Mouse (Mus musculus) left cerebral cortex, postnatal 10 days (tissue): Measurements from ENCODE around the gene Pnmal1. TPM values are rescaled to one million over a fixed set of nuclear protein-coding genes. Genes with fewer than 3 reads are reported as not detected.
"Not testable (repeated sequence)": the region's sequence is repeated elsewhere in the genome, so short reads cannot be mapped to it uniquely, and the experiment has no call there.

Source experiments
- DNase-seq, 2 experiments: peaks; one replicate each; pipeline ENCODE4 v3.0.0; 2021 to 2022; ENCODE audit warnings: low spot score in 2 of 2, mixed read lengths in 1 of 2; ENCODE audit errors: extremely low spot score in 1 of 2
- intact Hi-C: fragments of 180-260 bp; cut with DNase I; formaldehyde crosslinking; loops from one replicate; pipeline ENCODE4 v1.15.1; 2025
- total RNA-seq, 2 experiments: library from RNA; stranded (reverse); gene quantifications; 2 replicates each; pipeline ENCODE4 v1.2.3; 2021

The Pnmal1 gene
- total RNA-seq, 2 experiments from 2014 or later: 68.6 to 68.8 TPM

DNA sequence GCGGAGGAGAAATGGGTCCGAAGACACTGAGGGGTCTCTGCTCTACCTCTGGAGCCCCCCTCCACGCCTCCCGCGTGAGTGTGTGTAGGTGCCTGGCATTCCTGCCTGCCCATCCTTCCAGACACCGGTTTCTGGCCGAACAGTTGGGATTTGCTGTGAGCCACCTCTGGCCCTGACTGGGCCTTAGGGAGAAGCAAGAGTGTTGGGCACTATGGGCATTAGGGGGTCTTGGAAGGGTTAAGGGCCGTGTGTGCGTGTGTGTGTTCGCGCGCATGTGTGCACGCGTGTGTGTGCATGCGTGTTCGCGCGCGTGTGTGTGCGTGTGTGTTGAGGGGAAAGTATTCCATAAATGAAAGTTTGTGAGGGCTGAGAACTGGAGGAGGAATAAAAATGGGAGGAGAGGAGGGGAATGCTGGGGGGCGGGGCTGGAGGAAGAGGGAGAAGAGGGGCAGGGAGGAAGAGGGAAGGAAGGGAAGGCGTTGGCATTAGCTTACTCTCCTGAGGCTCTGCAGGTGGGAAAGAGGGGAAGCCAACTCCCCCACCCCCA is 12.1 kb upstream of the Pnmal1 start:
- intact Hi-C loops: no loop called here
- peak in 1 of 2 experiments; percentile 67 for DNase-seq

GRCm38 (mm10) chr7:16947959-16948361 is 11.5 kb upstream of the Pnmal1 start:
- intact Hi-C loops: no loop called here
- DNase-seq: peak in 1 of 2 experiments; percentile 73

DNA sequence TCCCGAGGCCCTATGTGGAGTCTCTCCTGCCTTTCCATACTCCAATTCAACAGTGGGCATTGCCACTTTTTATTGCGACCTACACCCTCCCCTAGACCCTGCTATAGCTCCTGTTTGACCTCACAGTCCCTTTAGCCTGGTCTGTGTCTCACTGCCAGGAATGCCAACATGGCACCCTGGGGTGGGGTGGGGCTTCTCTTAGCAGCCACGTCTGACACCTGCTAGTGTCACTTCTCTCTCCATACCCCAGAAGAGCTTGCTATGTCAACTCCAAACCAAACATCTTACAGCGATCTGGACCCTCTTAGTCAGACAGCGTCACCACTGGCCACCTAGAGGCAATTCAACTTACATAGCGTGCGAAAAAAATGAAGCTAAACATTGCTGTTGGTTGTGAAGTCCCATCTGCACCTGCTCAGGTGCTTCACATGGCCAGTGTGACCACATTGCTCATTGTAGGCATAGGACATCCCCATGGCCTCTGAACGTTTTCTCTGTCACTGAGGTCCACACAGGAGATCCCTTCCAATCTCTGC is 10.5 kb upstream of the Pnmal1 start:
- no peak for DNase-seq
- intact Hi-C loops: no loop called here

DNA sequence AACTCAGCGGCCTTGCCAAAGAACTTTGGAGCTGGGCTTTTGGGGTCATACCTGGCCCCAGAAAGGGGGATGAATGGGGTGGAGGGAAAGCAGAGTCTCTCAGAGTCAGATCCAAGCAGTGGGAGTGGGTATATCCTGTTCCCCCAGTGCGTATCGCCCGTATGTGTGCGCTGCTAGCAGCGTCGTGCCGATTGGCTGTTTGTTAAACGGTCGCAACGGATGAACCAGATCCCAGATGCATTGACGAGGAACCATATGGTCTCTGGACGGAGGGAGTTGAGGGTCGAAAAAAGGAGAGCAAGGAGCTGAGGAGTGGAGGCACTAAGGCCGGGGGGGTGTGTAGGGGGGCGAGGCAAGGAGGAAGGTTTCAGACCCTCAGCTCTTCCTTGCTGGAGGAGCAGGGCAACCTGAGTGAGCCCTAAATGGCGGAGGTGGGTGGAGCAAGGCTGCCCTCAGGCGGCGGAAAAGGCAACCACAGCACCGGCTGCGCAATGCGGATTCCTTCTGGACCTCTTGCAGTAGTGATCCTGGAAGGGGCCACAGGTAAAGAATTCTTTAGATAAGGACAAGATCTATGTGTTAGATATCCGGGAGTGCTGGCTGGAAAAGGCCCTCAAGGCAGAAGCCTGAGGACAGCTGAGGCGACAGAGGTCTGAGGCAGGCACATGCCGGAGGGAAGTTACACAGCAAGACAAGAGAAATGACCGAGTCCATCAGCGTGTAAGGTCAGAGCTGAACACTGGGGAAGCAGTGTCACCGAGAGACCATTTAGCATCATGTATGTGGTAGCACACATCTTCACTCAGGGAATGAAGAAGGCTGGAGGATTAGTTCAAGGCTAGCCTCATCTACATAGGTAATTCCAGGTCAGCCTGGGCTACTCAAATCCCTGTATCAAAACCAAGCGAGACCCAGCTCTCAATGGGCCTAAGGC is 9.3 kb upstream of the Pnmal1 start:
- peak; percentile 81 to 83 for DNase-seq
- intact Hi-C loops: loop anchor here (1.0 to 5.0 kb wide), 3 partner anchors 18 to 112 kb away; partner anchors contain the start of gene Hif3a

DNA sequence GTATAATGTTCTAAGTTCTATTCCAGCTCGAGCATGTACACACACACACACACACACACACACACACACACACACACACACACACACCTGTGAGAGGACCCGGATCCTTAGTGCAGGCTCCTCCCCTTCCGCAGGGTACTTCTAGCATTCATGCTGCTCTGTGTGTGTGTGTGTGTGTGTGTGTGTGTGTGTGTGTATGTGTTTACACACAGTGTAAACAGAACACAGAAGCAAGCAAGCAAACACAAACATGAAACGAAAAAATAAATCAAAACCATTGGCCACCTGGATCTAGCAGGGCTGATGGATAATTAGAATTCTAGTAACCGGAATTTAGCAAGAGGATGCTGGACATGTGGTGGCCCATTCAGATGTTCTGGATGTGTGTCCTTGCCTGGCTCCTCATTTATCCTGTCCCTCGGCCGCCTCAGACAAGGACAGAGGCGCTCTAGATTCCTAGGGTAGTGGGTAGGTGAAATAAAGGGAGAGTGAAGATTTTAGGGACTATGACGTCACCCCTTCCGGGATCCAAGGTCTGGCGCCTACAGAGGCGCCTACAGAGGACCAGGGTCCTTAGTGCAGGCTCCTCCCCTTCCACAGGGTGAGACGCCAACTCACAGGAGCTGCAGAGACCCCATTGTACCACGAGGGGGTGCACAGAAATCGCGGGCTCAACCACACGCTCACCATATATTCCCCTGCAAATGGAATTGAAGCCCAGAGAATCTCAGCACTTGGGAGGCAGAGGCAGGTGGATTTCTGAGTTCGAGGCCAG is 8.4 kb upstream of the Pnmal1 start:
- intact Hi-C loops: loop anchor here (1.0 to 5.0 kb wide), 3 partner anchors 19 to 111 kb away; partner anchors contain the start of gene Hif3a
- DNase-seq: peak; percentile 79 to 86

DNA sequence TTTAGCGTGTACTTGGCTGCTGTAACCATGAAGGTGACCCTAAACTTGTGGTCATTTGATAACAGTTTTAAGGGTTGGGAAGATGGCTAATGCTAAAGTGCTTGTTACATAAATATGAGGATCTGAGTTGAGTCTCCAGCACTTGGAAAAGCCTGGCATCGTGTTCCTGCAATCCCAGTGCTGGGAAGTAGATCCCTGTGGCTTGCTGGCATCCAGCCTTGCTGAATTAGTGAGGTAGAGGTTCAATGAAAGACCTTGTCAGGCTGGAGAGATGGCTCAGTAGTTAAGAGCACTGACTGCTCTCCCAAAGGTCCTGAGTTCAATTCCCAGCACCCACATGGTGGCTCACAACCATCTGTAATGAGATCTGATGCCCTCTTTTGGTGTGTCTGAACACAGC is 5.7 kb upstream of the Pnmal1 start:
- intact Hi-C loops: loop anchor here (5.0 kb wide), 1 partner anchor 109 kb away; the partner anchor contains the start of gene Hif3a
- not testable (repeated sequence) for DNase-seq

- intact Hi-C loops: no loop called here
- peak in 1 of 2 experiments; percentile 17 for DNase-seq
Measured at GRCm38 (mm10) chr7:16955712-16956111, 3.8 kb upstream of the Pnmal1 start.

GRCm38 (mm10) chr7:16956410-16957265 is 2.8 kb upstream of the Pnmal1 start:
- DNase-seq: peak; percentile 34 to 83
- intact Hi-C loops: no loop called here

GRCm38 (mm10) chr7:16961678-16962077 is 2.2 kb downstream of the Pnmal1 start:
- intact Hi-C loops: no loop called here
- DNase-seq: no peak

DNA sequence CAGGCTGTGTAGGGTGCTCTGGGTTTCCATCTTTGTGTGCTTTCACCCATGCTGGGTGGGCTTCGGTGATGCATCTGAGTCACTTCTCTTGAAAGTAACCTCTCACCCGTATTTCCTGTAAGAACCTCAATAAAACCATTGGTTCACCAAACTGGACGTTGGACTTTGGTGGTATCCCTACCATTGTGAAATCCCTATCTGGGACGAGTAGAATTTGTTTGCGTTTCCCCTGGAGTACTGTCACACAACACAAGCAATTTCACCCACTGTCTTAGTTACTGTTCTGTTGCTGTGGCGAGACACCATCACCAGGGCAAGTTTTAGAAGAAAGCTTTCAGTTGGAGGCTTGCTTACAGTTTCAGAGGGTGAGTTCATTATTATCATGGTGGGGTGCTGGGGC is 8.9 kb downstream of the Pnmal1 start:
- intact Hi-C loops: no loop called here
- DNase-seq: no peak

DNA sequence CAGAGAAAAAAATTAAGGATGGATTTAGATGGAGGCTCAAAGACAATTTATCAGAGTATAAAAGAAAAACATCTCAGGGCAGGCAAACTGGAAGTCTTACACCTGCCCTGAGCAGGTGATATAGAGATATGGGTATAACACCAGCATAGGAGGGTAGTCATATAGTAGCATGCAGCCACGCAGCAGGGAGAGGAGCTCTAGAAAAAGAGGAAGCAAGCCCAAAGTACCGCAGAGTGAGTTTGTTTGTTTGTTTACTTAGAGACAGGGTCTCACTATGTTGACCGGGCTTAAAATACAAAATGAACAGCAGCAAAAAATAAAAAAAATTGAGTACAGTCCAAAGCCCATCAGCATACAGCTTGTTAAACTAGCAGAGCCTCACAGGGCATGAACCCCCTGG is 11.7 kb downstream of the Pnmal1 start:
- intact Hi-C loops: no loop called here
- DNase-seq: no peak

GRCm38 (mm10) chr7:16974018-16974417 is 14.5 kb downstream of the Pnmal1 start:
- no peak for DNase-seq
- intact Hi-C loops: no loop called here

- no peak for DNase-seq
- intact Hi-C loops: no loop called here
Measured at GRCm38 (mm10) chr7:16976298-16976697, 16.8 kb downstream of the Pnmal1 start.

DNA sequence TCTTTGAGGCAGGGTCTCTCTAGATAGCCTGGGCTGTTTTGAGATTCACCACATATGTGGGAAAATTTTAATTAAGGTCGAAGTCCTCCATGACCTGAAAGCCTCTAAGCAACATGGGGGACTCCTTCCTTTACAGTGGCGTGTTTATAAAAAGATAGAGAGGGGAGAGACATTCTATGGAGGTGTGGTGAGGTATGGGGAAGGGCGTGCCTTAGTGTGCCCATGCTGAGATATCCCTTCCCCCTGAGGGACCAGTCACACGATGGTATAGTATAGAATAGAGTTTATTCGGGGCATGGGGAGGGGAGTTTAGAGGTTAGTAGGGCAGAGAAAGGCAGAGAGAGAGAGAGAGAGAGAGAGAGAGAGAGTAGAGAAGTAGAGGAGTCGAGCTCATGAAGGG is 18.7 kb downstream of the Pnmal1 start:
- intact Hi-C loops: no loop called here

DNA sequence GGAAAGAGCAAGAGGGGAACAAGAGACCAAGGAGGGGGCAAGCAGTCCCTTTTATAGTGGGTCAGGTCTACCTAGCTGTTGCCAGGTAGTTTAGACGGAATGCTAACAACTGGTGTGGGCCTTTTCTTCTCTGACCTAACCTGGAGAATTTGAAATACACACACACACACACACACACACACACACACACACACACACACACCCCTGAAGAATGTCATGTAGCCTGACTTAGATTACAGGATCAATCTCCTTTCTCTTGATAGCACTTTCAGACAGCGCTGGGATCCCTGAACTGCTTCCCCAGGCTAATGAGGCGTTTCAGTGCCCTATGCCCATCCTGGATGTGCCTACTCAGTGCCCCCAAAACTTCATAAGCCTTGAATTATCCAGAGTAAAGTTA is 19.1 kb downstream of the Pnmal1 start:
- DNase-seq: no peak
- intact Hi-C loops: no loop called here

More for the DNA sequence above, 18.7 kb downstream of the Pnmal1 start:
- DNase-seq: no peak

- intact Hi-C loops: no loop called here
- DNase-seq: peak in 1 of 2 experiments; percentile 80
Measured at GRCm38 (mm10) chr7:16980348-16980747, 20.9 kb downstream of the Pnmal1 start.

DNA sequence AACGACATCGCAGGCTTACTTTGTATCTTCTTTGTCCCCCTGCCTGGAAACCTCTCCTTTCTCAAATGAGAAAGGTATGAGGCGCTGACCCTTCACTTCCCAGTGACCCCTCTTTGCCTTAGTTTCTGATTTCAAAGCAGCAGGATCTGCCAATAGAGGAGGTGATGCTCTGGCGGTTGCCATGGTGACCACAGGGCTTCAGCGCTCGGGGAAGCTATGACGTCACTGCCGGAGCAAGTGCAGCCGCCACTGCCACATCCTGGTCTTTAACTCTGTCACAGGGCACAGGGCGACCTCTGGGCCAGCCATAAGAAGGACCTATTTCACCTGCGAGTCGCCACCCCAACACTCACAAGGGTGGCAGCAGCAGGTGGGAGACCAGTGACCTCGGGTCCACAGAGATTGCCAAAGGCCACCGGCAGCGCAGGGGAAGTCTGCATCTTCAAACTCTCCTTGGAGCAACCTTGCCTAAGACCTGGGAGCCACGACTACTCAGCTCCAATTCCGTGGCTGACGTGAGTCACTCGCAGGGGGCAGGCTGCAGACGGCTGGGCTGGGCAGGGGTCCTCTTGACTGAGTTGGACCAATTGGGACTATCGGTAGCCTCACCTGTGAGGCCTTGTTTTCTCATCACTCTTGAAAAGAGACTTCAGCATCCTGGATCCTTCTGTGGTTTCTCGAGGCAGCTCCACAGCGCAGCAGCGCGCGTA is 23.5 kb downstream of the Pnmal1 start, which contains the start of gene Gm42372:
Gene Gm42372 (plus strand): TSS at position 228 of the 710 bp plus-strand sequence.
- DNase-seq: peak; percentile 90 to 93
- intact Hi-C loops: no loop called here
